Mouse (Mus musculus) ES-Bruce4 (cell line): Measurements from ENCODE around the gene Tox2.

ENCODE experiments used
- CTCF ChIP-seq: IDR thresholded peaks from one replicate; pipeline ENCODE4 v1.8.1; 2011; ENCODE audit warnings: low read depth, low read length
- POLR2A ChIP-seq: IDR thresholded peaks from one replicate; pipeline ENCODE4 v1.8.1; 2011; ENCODE audit warnings: low read length; ENCODE audit not compliant: insufficient read depth

- TF ChIP-seq CTCF (no peak), POLR2A (no peak)
Measured at GRCm38 (mm10) chr2:163296999-163297630, 94.2 kb downstream of the Tox2 start.
